Mouse (Mus musculus) left cerebral cortex, adult 2 months (tissue): ENCODE measurements around the gene Ppp2r2c. TPM values are rescaled to one million over a fixed set of nuclear protein-coding genes. Genes with fewer than 3 reads are reported as not detected.

ENCODE experiments used
- DNase-seq, 2 experiments: peaks; one replicate each; pipeline ENCODE4 v3.0.0; 2021 to 2022; ENCODE audit warnings: low spot score in 2 of 2, mixed read lengths in 1 of 2; ENCODE audit errors: extremely low spot score in 1 of 2
- H3K27ac ChIP-seq: fragments of 200-600 bp; 2 replicates; pipeline ENCODE4 v1.8.1; 2022
- H3K4me3 ChIP-seq: fragments of 200-600 bp; 2 replicates; pipeline ENCODE4 v1.8.1; 2022
- CTCF ChIP-seq: fragments of 200-600 bp; IDR thresholded peaks from 2 replicates; pipeline ENCODE4 v1.8.1; 2022; ENCODE audit warnings: antibody characterized with exemption, mild to moderate bottlenecking, moderate library complexity
- intact Hi-C: fragments of 180-260 bp; cut with DNase I; formaldehyde crosslinking; loops from one replicate; pipeline ENCODE4 v1.15.1; 2025
- long read RNA-seq, 2 experiments: library from polyadenylated mRNA; stranded (forward); transcript quantifications; one replicate each; pipeline ENCODE4 v2.0.0; 2021; ENCODE audit warnings: borderline mapping rate in 2 of 2
- total RNA-seq, 2 experiments: library from RNA; stranded (reverse); gene quantifications; 2 replicates each; pipeline ENCODE4 v1.2.3; 2021

The Ppp2r2c gene
- total RNA-seq, result 100 to 1,000 TPM; 448 to 462 TPM
- long read RNA-seq, experiment 1, full-length matches to known transcripts, result 547 of 721 reads
- long read RNA-seq, experiment 1, partial matches to known transcripts, result 89 of 721 reads
- long read RNA-seq, experiment 1, other reads (novel, unspliced or antisense), result 85 of 721 reads
- long read RNA-seq, experiment 2, full-length matches to known transcripts, result 498 of 653 reads
- long read RNA-seq, experiment 2, partial matches to known transcripts, result 87 of 653 reads
- long read RNA-seq, experiment 2, other reads (novel, unspliced or antisense), result 68 of 653 reads

GRCm38 (mm10) chr5:36868266-36869090, at the start of gene Ppp2r2c:
TSS of gene Ppp2r2c (plus strand) at chr5:36868513.
- intact Hi-C loops, result loop anchor here (2.0 kb wide), 3 partner anchors 16 to 30 kb away; no protein-coding TSS in a partner anchor
- DNase-seq, result peak; percentile 72 to 76
- no peak for TF ChIP-seq CTCF
- H3K27ac ChIP-seq, result peak within 1 kb of the TSS; percentile 99
- peak within 1 kb of the TSS; percentile 71 for H3K4me3 ChIP-seq

DNA sequence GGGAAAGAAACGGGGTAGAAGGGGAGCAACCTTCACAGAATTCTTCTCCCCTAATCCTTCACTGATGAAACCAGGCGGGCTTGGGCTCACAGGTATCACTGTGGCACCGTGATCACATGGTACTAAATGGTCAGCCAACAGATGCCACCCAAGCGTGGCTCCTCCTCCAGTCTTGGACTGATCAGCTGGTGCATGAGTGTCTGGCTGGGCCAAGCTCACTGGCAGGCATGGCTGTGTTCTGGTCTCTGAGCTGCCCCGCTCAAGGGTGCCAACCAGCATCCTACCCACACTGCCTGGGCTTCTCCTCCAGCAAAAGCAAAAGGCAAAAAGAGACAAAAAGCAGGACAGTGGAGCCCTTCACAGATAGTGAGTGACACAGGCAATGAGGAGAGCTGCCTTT, 48.6 kb upstream of the Ppp2r2c start:
- no peak for DNase-seq
- Histone ChIP-seq H3K4me3 (no peak overlapping the region), H3K27ac (no peak overlapping the region)
- intact Hi-C loops, result no loop called here
- TF ChIP-seq CTCF, result no peak

- H3K4me3 ChIP-seq, result no peak overlapping the region
- peak; percentile 86 for TF ChIP-seq CTCF
- intact Hi-C loops, result no loop called here
These were observed 48.2 kb upstream of the Ppp2r2c start for GRCm38 (mm10) chr5:36820142-36820541.

DNA sequence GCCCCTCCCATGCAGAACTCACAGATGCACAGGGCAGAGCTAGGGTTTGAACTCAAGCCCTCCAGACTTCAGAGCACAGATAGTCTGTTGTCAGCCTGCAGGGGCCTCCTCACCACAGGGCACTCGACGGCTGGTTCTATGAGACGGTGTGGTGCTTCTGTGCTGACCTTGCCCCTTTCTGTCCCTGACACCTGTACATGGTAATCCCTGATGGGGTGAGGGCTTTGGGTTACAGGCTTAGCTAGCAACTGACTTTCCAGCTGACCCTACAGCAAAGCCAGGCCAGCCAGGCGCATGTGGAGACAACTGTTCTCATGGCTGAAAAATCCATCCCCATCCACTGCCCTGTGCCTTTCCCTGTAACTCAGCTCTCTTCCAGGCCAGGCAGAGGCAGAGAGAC, 45.4 kb upstream of the Ppp2r2c start:
- DNase-seq, result no peak
- no peak for TF ChIP-seq CTCF
- Histone ChIP-seq H3K4me3 (no peak overlapping the region), H3K27ac (no peak overlapping the region)
- intact Hi-C loops, result no loop called here

More at GRCm38 (mm10) chr5:36820142-36820541, 48.2 kb upstream of the Ppp2r2c start:
- no peak overlapping the region for H3K27ac ChIP-seq
- peak; percentile 59 to 68 for DNase-seq

GRCm38 (mm10) chr5:36829098-36829497, 39.2 kb upstream of the Ppp2r2c start:
- no peak overlapping the region for H3K27ac ChIP-seq
- no peak for TF ChIP-seq CTCF
- intact Hi-C loops, result no loop called here
- H3K4me3 ChIP-seq, result no peak overlapping the region
- DNase-seq, result no peak

DNA sequence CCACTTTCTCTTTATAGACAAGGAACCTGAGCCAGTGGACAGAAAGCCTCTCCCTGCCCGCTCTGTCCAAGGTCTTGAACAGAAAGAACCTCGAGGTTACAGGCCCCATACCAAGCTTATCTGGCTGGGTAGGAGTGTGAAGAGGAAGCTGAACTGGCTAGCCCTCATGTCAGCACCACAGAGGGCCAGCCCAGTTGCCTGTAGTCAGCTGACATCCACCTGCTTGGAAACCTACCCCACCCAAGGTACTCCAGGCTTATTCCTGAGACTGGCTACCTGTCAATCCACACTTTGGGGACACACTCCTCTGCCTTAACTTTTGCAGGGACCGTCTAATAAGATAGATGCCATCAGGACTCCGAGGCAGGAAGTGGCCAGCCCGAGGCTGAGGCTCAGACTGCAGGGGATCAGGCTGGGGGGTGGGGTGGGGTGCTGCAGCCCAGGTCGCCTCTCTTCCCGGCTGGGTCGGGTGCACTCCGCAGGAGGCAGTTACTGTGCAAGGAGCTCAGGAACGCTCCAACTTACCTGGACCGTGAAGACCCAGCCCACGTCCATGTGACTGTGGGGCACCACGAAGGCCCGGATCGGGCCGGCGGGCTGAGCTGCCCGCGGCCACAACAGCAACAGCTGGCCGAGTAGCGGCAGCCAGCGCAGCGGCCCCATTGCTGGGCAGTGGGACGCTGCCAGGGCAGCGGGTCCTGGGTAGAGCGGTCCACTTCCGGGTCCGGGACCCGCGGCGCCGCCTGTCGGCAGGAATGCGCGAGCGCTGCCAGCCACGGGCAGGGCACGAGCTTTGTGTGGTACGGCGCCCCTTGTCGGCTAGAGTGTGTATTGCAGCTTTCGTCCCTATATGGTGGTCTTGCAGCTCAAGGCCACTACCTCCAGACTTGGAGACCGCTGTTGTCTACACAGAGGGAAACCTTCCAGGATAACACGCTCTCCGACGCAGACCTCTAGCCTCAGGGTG, 38.1 kb upstream of the Ppp2r2c start, which contains the start of gene Man2b2:
Gene Man2b2, minus strand, starts transcription at position 741 of the 967 bp plus-strand sequence.
- DNase-seq, result peak; percentile 86 to 90
- H3K27ac ChIP-seq, result peak within 1 kb of the TSS; percentile 70; the same call in 1 of the 2 replicates
- H3K4me3 ChIP-seq, result peak within 1 kb of the TSS; percentile 83
- TF ChIP-seq CTCF, result peak; percentile 100
- intact Hi-C loops, result no loop called here

DNA sequence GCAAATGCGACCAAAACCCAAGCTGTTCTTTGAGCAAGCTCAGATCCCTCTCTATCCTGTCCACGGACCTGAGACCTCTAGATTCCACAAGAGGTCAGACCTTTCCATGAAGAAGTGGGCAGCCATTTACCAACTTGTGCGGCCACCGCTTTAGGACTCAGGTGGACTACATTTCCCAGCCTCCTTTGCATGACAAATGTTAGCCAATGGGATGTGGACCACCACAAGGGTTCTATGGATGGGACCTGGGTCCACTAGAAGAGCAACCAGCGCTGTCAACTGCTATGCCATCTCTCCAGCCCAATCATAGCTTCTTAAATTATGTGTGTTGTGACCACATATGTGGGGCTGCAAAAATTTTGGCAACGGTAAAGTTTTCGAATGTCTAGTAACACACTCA, 37.0 kb upstream of the Ppp2r2c start:
- peak overlapping the region; percentile 13; the same call in 1 of the 2 replicates for H3K4me3 ChIP-seq
- no peak for TF ChIP-seq CTCF
- intact Hi-C loops, result no loop called here
- no peak overlapping the region for H3K27ac ChIP-seq
- DNase-seq, result peak in 1 of 2 experiments; percentile 35

GRCm38 (mm10) chr5:36835933-36836332, 32.4 kb upstream of the Ppp2r2c start:
- peak; percentile 97 for TF ChIP-seq CTCF
- intact Hi-C loops, result loop anchor here (1.0 to 5.0 kb wide), 3 partner anchors 84 to 271 kb away; no protein-coding TSS in a partner anchor

GRCm38 (mm10) chr5:36839032-36839431, 29.3 kb upstream of the Ppp2r2c start:
- no peak for TF ChIP-seq CTCF
- DNase-seq, result peak; percentile 64 to 75
- H3K27ac ChIP-seq, result no peak overlapping the region
- intact Hi-C loops, result loop anchor here (1.0 to 5.0 kb wide), 4 partner anchors 30 to 268 kb away; partner anchors contain the start of gene Ppp2r2c
- no peak overlapping the region for H3K4me3 ChIP-seq

More at GRCm38 (mm10) chr5:36835933-36836332, 32.4 kb upstream of the Ppp2r2c start:
- Histone ChIP-seq H3K4me3 (no peak overlapping the region), H3K27ac (peak overlapping the region; percentile 28)
- peak; percentile 73 to 87 for DNase-seq

GRCm38 (mm10) chr5:36839602-36840001, 28.7 kb upstream of the Ppp2r2c start:
- DNase-seq, result no peak
- Histone ChIP-seq H3K27ac (no peak overlapping the region), H3K4me3 (no peak overlapping the region)
- intact Hi-C loops, result loop anchor here (1.0 to 5.0 kb wide), 4 partner anchors 29 to 268 kb away; partner anchors contain the start of gene Ppp2r2c
- no peak for TF ChIP-seq CTCF

DNA sequence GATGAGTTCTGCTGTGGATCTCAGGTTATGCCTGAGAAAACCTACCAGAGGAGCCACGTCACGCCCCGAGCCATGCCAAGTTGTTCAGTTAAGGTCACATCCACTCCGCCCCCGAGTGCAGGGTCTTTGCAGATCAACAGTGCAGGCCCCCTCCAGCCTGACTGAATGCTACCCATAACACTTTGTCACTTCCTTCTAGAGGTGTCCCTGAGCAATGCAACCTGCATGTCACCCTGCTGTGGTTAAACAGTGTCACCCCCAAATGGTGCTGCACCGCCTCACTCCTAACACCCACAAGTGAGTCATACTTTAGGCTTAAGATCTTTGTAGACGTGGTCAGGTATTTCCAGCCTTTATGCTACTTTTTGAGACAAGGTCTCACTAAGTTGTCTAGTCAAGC, 28.2 kb upstream of the Ppp2r2c start:
- H3K4me3 ChIP-seq, result no peak overlapping the region
- H3K27ac ChIP-seq, result no peak overlapping the region
- no peak for DNase-seq
- TF ChIP-seq CTCF, result no peak
- intact Hi-C loops, result no loop called here
